Mouse (Mus musculus): ENCODE results near the gene Tmc2. TPM values are rescaled to one million over a fixed set of nuclear protein-coding genes. Genes with fewer than 3 reads are reported as not detected.

Gene Tmc2
- total RNA-seq, 2 experiments from 2014 or later, result not detected

- no peak for DNase-seq
Measured at GRCm38 (mm10) chr2:130297580-130297979, 102.6 kb downstream of the Tmc2 start.

GRCm38 (mm10) chr2:130303014-130303413 is 108.0 kb downstream of the Tmc2 start:
- no peak for DNase-seq

Other genes with a start within 250 kb of the Tmc2 start
- gene Tgm3, start 182.8 kb upstream of the Tmc2 start, total RNA-seq (2021), result under 1 TPM; 0.10 to 0.11 TPM
- gene Tgm6, start 82.8 kb upstream of the Tmc2 start, total RNA-seq (2021), result not detected
- 100 to 1,000 TPM; 221 to 229 TPM for gene Snrpb, start 15.8 kb upstream of the Tmc2 start, total RNA-seq (2021)
- gene Nop56, start 79.2 kb downstream of the Tmc2 start, total RNA-seq (2021), result 10 to 100 TPM; 61.6 to 65.9 TPM
- gene Idh3b, start 89.4 kb downstream of the Tmc2 start, total RNA-seq (2021), result 100 to 1,000 TPM; 439 to 476 TPM
- 1 to 10 TPM; 1.1 to 1.5 TPM for gene Ebf4, start 100.0 kb downstream of the Tmc2 start, total RNA-seq (2021)
- 10 to 100 TPM in 1 of 2 experiments, 1 to 10 TPM in 1; 9.6 to 10.9 TPM for gene Cpxm1, start 202.4 kb downstream of the Tmc2 start, total RNA-seq (2021)
- not detected for gene Gm28372, start 210.0 kb downstream of the Tmc2 start, total RNA-seq (2021)
- gene 1700020A23Rik, start 210.1 kb downstream of the Tmc2 start, total RNA-seq (2021), result not detected
- not detected for gene Tmem239, start 211.3 kb downstream of the Tmc2 start, total RNA-seq (2021)
- gene Vps16, start 229.1 kb downstream of the Tmc2 start, total RNA-seq (2021), result 10 to 100 TPM; 39.0 to 45.3 TPM
- 1 to 10 TPM; 5.6 to 6.2 TPM for gene Pced1a, start 229.5 kb downstream of the Tmc2 start, total RNA-seq (2021)